Mouse (Mus musculus): ENCODE data around the gene Clec4b1. TPM values are rescaled to one million over a fixed set of nuclear protein-coding genes. Genes with fewer than 3 reads are reported as not detected.
"Not testable (repeated sequence)": the region's sequence is repeated elsewhere in the genome, so short reads cannot be mapped to it uniquely, and the experiment has no call there.

Gene Clec4b1
- polyA plus RNA-seq (2014; fragmentation: Nextera tagmentation; extraction: Ambion mirVana) = not detected in 2 replicates

DNA sequence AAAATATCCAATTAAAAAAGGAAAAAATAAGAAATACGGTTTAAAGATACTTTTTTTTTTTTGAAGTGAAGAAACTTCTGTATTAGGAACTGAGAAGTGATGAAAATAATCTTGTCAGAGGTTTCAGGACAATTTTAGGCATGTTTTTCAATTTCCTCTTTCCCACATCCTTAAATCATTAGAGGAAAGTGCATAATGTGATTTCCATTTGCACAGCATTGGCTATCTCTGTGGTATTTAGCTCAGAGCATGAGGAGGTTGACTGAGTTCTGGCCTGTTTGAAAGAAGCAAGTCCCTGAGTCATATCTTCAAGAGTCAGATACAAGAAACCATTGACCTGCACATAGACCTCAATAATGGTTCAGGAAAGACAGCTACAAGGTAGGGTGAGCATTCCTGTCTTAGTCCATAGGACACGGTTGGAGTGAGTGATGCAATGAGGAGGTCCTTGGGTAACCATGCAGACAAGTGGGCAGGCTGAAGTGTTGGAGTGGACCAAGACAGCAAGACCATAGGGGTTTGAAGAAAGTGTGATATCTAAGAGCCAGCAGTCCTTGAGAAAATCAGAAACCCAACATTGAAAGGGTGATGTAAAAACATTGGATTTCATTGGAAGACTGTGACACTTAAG, at the start of gene Clec4b1:
TSS of gene Clec4b1 (plus strand) at position 221 of the 631 bp plus-strand sequence.
- H3K4me2 ChIP-seq (ENCODE audit: low read length) = no peak within 1 kb of the TSS
- H3K27me3 ChIP-seq (replicated peaks; ENCODE audit: control insufficient read depth, insufficient read depth, low read length) = no peaks in the 10 kb centered on the region
- no peaks in the 10 kb centered on the region for H3K9me3 ChIP-seq (ENCODE audit: control insufficient read depth, low read length)
- H3K36me3 ChIP-seq (ENCODE audit: control insufficient read depth, insufficient read depth, low read length) = no peaks in the 10 kb centered on the region
- DNase-seq (ENCODE audit: low spot score) = no peak
- no peak within 1 kb of the TSS for H3K27ac ChIP-seq (ENCODE audit: low read depth)
- no peak for ATAC-seq (replicated peaks; ENCODE audit: low FRiP score, low TSS enrichment, low read depth)
- H3K4me1 ChIP-seq (replicated peaks; ENCODE audit: control insufficient read depth, insufficient read depth, low read length) = no peaks in the 10 kb centered on the region
- no peak within 1 kb of the TSS for H3K4me3 ChIP-seq (ENCODE audit: low read depth, low read length)
- 72% methylated on average over 2 of the region's 2 CpGs for WGBS
- no peak within 1 kb of the TSS for H3K9ac ChIP-seq (ENCODE audit: low read length)

DNA sequence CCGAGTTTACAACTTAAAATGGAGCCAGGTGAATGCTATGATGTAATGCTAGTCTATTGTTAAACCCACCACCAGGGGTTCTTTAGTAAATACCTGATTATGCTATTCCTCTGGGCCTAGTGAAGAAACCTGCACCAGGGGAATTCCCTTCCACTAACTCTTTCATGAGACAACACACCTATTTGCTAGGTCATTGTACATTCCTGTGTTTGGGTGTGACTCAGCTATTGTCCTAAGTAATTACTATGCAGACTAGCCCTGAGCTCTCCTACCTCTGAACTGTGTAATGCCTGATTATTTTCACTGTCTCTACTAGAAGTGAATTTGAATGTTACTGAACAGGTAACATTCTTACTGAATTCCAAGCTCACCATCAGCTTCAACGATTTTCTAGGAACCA, 45.1 kb upstream of the Clec4b1 start:
- not testable (repeated sequence) for H3K9me3 ChIP-seq (ENCODE audit: control insufficient read depth, low read length); H3K4me1 ChIP-seq (replicated peaks; ENCODE audit: control insufficient read depth, insufficient read depth, low read length); H3K4me3 ChIP-seq (ENCODE audit: low read depth, low read length); H3K27ac ChIP-seq (ENCODE audit: low read depth); H3K27me3 ChIP-seq (replicated peaks; ENCODE audit: control insufficient read depth, insufficient read depth, low read length); ATAC-seq (replicated peaks; ENCODE audit: low FRiP score, low TSS enrichment, low read depth); H3K4me2 ChIP-seq (ENCODE audit: low read length); H3K36me3 ChIP-seq (ENCODE audit: control insufficient read depth, insufficient read depth, low read length); DNase-seq (ENCODE audit: low spot score); H3K9ac ChIP-seq (ENCODE audit: low read length)
- WGBS = 72% methylated on average over 2 of the region's 2 CpGs

DNA sequence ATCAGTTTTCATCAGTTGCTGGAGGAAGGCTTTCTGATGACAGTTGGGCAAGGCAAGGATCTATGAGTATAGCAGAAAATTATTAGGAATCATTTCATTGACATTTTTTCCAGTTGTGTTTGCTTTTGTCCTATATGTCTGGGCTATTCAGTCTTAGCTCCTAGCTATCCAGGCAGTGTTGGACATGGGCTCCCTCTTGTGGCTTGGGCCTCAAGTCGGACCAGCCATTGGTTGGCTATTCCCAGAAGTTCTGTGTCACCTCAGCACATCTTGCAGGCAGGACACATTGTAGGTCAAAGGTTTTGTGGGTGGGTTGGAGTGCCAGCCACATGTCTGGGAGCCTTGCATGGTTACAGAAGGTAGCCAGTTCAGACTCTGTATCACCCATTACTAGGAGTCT, 44.2 kb upstream of the Clec4b1 start:
- no peaks in the 10 kb centered on the region for H3K4me1 ChIP-seq (replicated peaks; ENCODE audit: control insufficient read depth, insufficient read depth, low read length)
- H3K36me3 ChIP-seq (ENCODE audit: control insufficient read depth, insufficient read depth, low read length) = no peaks in the 10 kb centered on the region
- no peak overlapping the region for H3K4me3 ChIP-seq (ENCODE audit: low read depth, low read length)
- no peak overlapping the region for H3K27ac ChIP-seq (ENCODE audit: low read depth)
- DNase-seq (ENCODE audit: low spot score) = no peak
- 62% methylated on average over 1 of the region's 1 CpGs for WGBS
- no peaks in the 10 kb centered on the region for H3K9me3 ChIP-seq (ENCODE audit: control insufficient read depth, low read length)
- ATAC-seq (replicated peaks; ENCODE audit: low FRiP score, low TSS enrichment, low read depth) = no peak
- no peak overlapping the region for H3K9ac ChIP-seq (ENCODE audit: low read length)
- no peaks in the 10 kb centered on the region for H3K27me3 ChIP-seq (replicated peaks; ENCODE audit: control insufficient read depth, insufficient read depth, low read length)
- H3K4me2 ChIP-seq (ENCODE audit: low read length) = no peak overlapping the region

DNA sequence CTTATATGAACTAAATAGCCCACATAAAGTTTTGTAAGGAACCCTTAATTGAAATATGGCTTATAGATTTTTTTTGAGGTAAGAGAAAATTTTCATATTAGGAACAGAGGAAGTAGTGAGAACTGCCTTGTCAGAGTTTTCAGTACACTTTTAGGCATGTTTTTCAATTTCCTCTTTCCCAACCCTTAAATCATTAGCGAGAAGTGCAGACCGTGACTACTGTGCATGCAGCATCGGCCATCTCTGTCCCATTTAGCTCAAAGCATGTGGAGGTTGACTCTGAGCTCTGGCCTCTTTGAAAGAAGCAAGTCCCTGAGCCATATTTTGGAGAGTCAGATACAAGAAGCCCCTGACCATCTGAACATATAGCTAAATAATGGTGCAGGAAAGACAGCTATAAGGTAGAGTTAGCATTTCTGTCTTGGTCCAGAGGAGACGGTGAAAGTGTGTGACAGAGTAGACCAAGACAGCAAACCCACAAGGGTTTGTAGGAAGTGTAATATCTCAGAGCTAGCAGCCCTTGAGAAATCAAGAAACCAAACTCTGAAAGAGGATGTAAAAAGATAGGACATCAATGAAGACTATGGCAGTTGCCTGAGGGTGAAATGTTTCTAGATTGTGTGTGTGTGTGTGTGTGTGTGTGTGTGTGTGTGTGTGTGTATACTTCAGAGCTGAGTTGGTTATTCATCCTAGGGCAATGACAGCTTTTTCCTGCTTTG, 45.5 kb downstream of the Clec4b1 start:
- Histone ChIP-seq H3K9me3 (ENCODE audit: control insufficient read depth, low read length) (no peaks in the 10 kb centered on the region), H3K9ac (ENCODE audit: low read length) (no peak overlapping the region), H3K4me1 (replicated peaks; ENCODE audit: control insufficient read depth, insufficient read depth, low read length) (no peaks in the 10 kb centered on the region), H3K36me3 (ENCODE audit: control insufficient read depth, insufficient read depth, low read length) (no peaks in the 10 kb centered on the region), H3K4me2 (ENCODE audit: low read length) (no peak overlapping the region), H3K27ac (ENCODE audit: low read depth) (no peak overlapping the region), H3K4me3 (ENCODE audit: low read depth, low read length) (no peak overlapping the region), H3K27me3 (replicated peaks; ENCODE audit: control insufficient read depth, insufficient read depth, low read length) (no peaks in the 10 kb centered on the region)
- DNase-seq (ENCODE audit: low spot score) = no peak
- 76% methylated on average over 4 of the region's 4 CpGs for WGBS
- no peak for ATAC-seq (replicated peaks; ENCODE audit: low FRiP score, low TSS enrichment, low read depth)

DNA sequence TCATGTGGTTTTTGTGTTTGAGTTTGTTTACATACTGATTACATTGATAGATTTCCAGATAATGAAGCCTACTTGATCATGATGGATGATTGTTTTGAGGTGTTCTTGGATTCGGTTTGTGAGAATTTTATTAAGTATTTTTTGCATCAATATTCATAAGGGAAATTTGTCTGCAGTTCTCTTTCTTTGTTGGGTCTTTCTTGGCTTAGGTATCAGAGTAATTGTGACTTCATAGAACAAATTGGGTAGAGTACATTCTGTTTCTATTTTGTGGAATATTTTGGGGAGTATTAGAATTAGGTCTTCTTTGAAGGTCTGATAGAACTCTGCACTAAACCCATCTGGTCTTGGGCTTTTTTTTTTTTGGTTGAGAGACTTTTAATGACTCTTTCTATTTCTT, 56.4 kb downstream of the Clec4b1 start, which contains the start of gene Clec4a2:
TSS of gene Clec4a2 (plus strand) at position 301 of the 400 bp plus-strand sequence.
- H3K9ac ChIP-seq (ENCODE audit: low read length); H3K36me3 ChIP-seq (ENCODE audit: control insufficient read depth, insufficient read depth, low read length); H3K9me3 ChIP-seq (ENCODE audit: control insufficient read depth, low read length); H3K27me3 ChIP-seq (replicated peaks; ENCODE audit: control insufficient read depth, insufficient read depth, low read length); H3K27ac ChIP-seq (ENCODE audit: low read depth); DNase-seq (ENCODE audit: low spot score); H3K4me1 ChIP-seq (replicated peaks; ENCODE audit: control insufficient read depth, insufficient read depth, low read length); ATAC-seq (replicated peaks; ENCODE audit: low FRiP score, low TSS enrichment, low read depth); H3K4me2 ChIP-seq (ENCODE audit: low read length); H3K4me3 ChIP-seq (ENCODE audit: low read depth, low read length): not testable (repeated sequence)
- WGBS = 73% methylated on average over 1 of the region's 1 CpGs

Other genes starting within 250 kb of the Clec4b1 start
- 17.6 and 21.5 TPM in 2 replicates for gene Slc2a3, start 248.3 kb upstream of the Clec4b1 start, polyA plus RNA-seq (2014; fragmentation: Nextera tagmentation; extraction: Ambion mirVana)
- gene Foxj2, start 230.0 kb upstream of the Clec4b1 start, polyA plus RNA-seq (2014; fragmentation: Nextera tagmentation; extraction: Ambion mirVana) = 6.4 and 6.9 TPM in 2 replicates
- 1.8 and 1.9 TPM in 2 replicates for gene C3ar1, start 193.8 kb upstream of the Clec4b1 start, polyA plus RNA-seq (2014; fragmentation: Nextera tagmentation; extraction: Ambion mirVana)
- gene Necap1, start 175.5 kb upstream of the Clec4b1 start, polyA plus RNA-seq (2014; fragmentation: Nextera tagmentation; extraction: Ambion mirVana) = 50.2 and 55.1 TPM in 2 replicates
- gene Clec4a1, start 128.1 kb upstream of the Clec4b1 start, polyA plus RNA-seq (2014; fragmentation: Nextera tagmentation; extraction: Ambion mirVana) = 3.6 and 3.9 TPM in 2 replicates
- gene Clec4a3, start 97.4 kb upstream of the Clec4b1 start, polyA plus RNA-seq (2014; fragmentation: Nextera tagmentation; extraction: Ambion mirVana) = 1.9 and 3.7 TPM in 2 replicates
- not detected in 2 replicates for gene Clec4a4, start 59.6 kb upstream of the Clec4b1 start, polyA plus RNA-seq (2014; fragmentation: Nextera tagmentation; extraction: Ambion mirVana)
- 4.0 and 4.7 TPM in 2 replicates for gene Clec4a2, start 56.5 kb downstream of the Clec4b1 start, polyA plus RNA-seq (2014; fragmentation: Nextera tagmentation; extraction: Ambion mirVana)
- gene Clec4b2, start 122.9 kb downstream of the Clec4b1 start, polyA plus RNA-seq (2014; fragmentation: Nextera tagmentation; extraction: Ambion mirVana) = not detected in 2 replicates
- gene Clec4n, start 179.9 kb downstream of the Clec4b1 start, polyA plus RNA-seq (2014; fragmentation: Nextera tagmentation; extraction: Ambion mirVana) = 3.6 and 4.0 TPM in 2 replicates
- gene Clec4d, start 212.1 kb downstream of the Clec4b1 start, polyA plus RNA-seq (2014; fragmentation: Nextera tagmentation; extraction: Ambion mirVana) = 0.20 TPM in 1 of 2 replicates, not detected in the other
- gene Clec4e, start 239.9 kb downstream of the Clec4b1 start, polyA plus RNA-seq (2014; fragmentation: Nextera tagmentation; extraction: Ambion mirVana) = 0.07 TPM in 1 of 2 replicates, not detected in the other